Mouse (Mus musculus) stomach, embryonic 16.5 days (tissue): ENCODE results near the gene Cdv3. TPM values are rescaled to one million over a fixed set of nuclear protein-coding genes. Genes with fewer than 3 reads are reported as not detected.

Source experiments
- ATAC-seq: fragments of 200-750 bp; cut with Nextera tagmentation; 2 replicates; pipeline ENCODE4 v1.8.0; 2017; ENCODE audit warnings: moderate number of reproducible peaks, moderate TSS enrichment; ENCODE audit not compliant: insufficient read depth, low FRiP score
- H3K27ac ChIP-seq: fragments of 300-500 bp; sonication (generic); 2 replicates; pipeline ENCODE4 v1.5.1; 2014; ENCODE audit warnings: low read length
- H3K27me3 ChIP-seq: fragments of 300-500 bp; sonication (generic); 2 replicates; pipeline ENCODE4 v1.6.1; 2014; ENCODE audit warnings: low read length, control low read depth, mixed read lengths; ENCODE audit not compliant: control insufficient read depth, insufficient read depth
- H3K36me3 ChIP-seq: fragments of 300-500 bp; sonication (generic); 2 replicates; pipeline ENCODE4 v1.6.1; 2014; ENCODE audit warnings: low read length; ENCODE audit not compliant: control insufficient read depth, insufficient read depth
- H3K4me1 ChIP-seq: fragments of 300-500 bp; sonication (generic); 2 replicates; pipeline ENCODE4 v1.6.1; 2014; ENCODE audit warnings: low read length, control low read depth, mixed read lengths; ENCODE audit not compliant: control insufficient read depth, insufficient read depth
- H3K4me2 ChIP-seq: fragments of 300-500 bp; sonication (generic); 2 replicates; pipeline ENCODE4 v1.6.1; 2014; ENCODE audit warnings: low read depth, low read length, mixed read lengths
- H3K4me3 ChIP-seq: fragments of 300-500 bp; sonication (generic); replicated peaks from 2 replicates; pipeline ENCODE4 v1.5.1; 2014; ENCODE audit warnings: mild to moderate bottlenecking, low read length
- H3K9ac ChIP-seq: fragments of 300-500 bp; sonication (generic); 2 replicates; pipeline ENCODE4 v1.6.1; 2014; ENCODE audit warnings: low read length
- H3K9me3 ChIP-seq: fragments of 300-500 bp; sonication (generic); replicated peaks from 2 replicates; pipeline ENCODE4 v1.6.1; 2016; ENCODE audit warnings: low read length, control low read depth; ENCODE audit not compliant: control insufficient read depth
- WGBS: fragments of 180-500 bp; shearing (Covaris S2); extraction: QIAGEN DNeasy Blood & Tissue Kit; methylation state at CpG from one replicate; pipeline ENCODE4 v1.1.7; 2014; 5-methylcytosine and 5-hydroxymethylcytosine counted together
- polyA plus RNA-seq: library from polyadenylated mRNA; unstranded; fragments of >200 nt; fragmentation: Nextera tagmentation; extraction: Ambion mirVana; gene quantifications from 2 replicates; pipeline ENCODE4 v1.2.1, GENCODE M21; 2015

Cdv3 gene
- polyA plus RNA-seq, 1 experiment from 2014 or later, result 80.8 TPM

GRCm38 (mm10) chr9:103389261-103389660, 23.6 kb upstream of the Cdv3 start:
- 71% methylated on average over 6 of the region's 6 CpGs for WGBS
- ATAC-seq, result no peak

GRCm38 (mm10) chr9:103387011-103387653, 21.5 kb upstream of the Cdv3 start:
- H3K4me3 ChIP-seq, result no peak overlapping the region
- H3K36me3 ChIP-seq, result no peaks in the 10 kb centered on the region
- no peaks in the 10 kb centered on the region for H3K27me3 ChIP-seq
- peaks cover 7% of the 10 kb centered on the region for H3K4me1 ChIP-seq
- no peak overlapping the region for H3K9ac ChIP-seq
- no peaks in the 10 kb centered on the region for H3K9me3 ChIP-seq
- no peak overlapping the region for H3K27ac ChIP-seq
- WGBS, result 39% methylated on average over 10 of the region's 10 CpGs
- no peak for ATAC-seq
- H3K4me2 ChIP-seq, result no peak overlapping the region

More at GRCm38 (mm10) chr9:103389261-103389660, 23.6 kb upstream of the Cdv3 start:
- no peak overlapping the region for H3K4me2 ChIP-seq
- no peak overlapping the region for H3K4me3 ChIP-seq
- H3K9ac ChIP-seq, result no peak overlapping the region
- no peaks in the 10 kb centered on the region for H3K36me3 ChIP-seq
- H3K27ac ChIP-seq, result no peak overlapping the region
- H3K4me1 ChIP-seq, result peaks cover 7% of the 10 kb centered on the region
- no peaks in the 10 kb centered on the region for H3K27me3 ChIP-seq
- H3K9me3 ChIP-seq, result no peaks in the 10 kb centered on the region

- Histone ChIP-seq H3K4me3 (no peak overlapping the region), H3K9me3 (no peaks in the 10 kb centered on the region), H3K4me1 (peaks cover 7% of the 10 kb centered on the region), H3K36me3 (no peaks in the 10 kb centered on the region), H3K27ac (no peak overlapping the region), H3K27me3 (no peaks in the 10 kb centered on the region), H3K4me2 (no peak overlapping the region), H3K9ac (no peak overlapping the region)
- ATAC-seq, result no peak
- WGBS, result 31% methylated on average over 5 of the region's 5 CpGs
These were observed 20.9 kb upstream of the Cdv3 start for GRCm38 (mm10) chr9:103386573-103386972.

- H3K27ac ChIP-seq, result no peak overlapping the region
- ATAC-seq, result no peak
- 21% methylated on average over 1 of the region's 1 CpGs for WGBS
- H3K36me3 ChIP-seq, result no peaks in the 10 kb centered on the region
- peaks cover 7% of the 10 kb centered on the region for H3K4me1 ChIP-seq
- H3K27me3 ChIP-seq, result no peaks in the 10 kb centered on the region
- no peak overlapping the region for H3K4me2 ChIP-seq
- H3K9me3 ChIP-seq, result no peaks in the 10 kb centered on the region
- no peak overlapping the region for H3K9ac ChIP-seq
- H3K4me3 ChIP-seq, result no peak overlapping the region
These were observed 20.0 kb upstream of the Cdv3 start for GRCm38 (mm10) chr9:103385600-103385999.

- no peaks in the 10 kb centered on the region for H3K27me3 ChIP-seq
- H3K36me3 ChIP-seq, result no peaks in the 10 kb centered on the region
- no peak for ATAC-seq
- peaks cover 7% of the 10 kb centered on the region for H3K4me1 ChIP-seq
- H3K4me2 ChIP-seq, result no peak overlapping the region
- H3K9me3 ChIP-seq, result no peaks in the 10 kb centered on the region
- WGBS, result 71% methylated on average over 4 of the region's 4 CpGs
- no peak overlapping the region for H3K9ac ChIP-seq
- H3K27ac ChIP-seq, result no peak overlapping the region
- no peak overlapping the region for H3K4me3 ChIP-seq
These were observed 18.6 kb upstream of the Cdv3 start for GRCm38 (mm10) chr9:103384141-103384796.

GRCm38 (mm10) chr9:103383576-103383975, 17.9 kb upstream of the Cdv3 start:
- no peak for ATAC-seq
- no peak overlapping the region for H3K27ac ChIP-seq
- H3K9me3 ChIP-seq, result no peaks in the 10 kb centered on the region
- peaks cover 7% of the 10 kb centered on the region for H3K4me1 ChIP-seq
- H3K27me3 ChIP-seq, result no peaks in the 10 kb centered on the region
- no peak overlapping the region for H3K9ac ChIP-seq
- no peak overlapping the region for H3K4me2 ChIP-seq
- WGBS, result 92% methylated on average over 1 of the region's 1 CpGs
- no peaks in the 10 kb centered on the region for H3K36me3 ChIP-seq
- H3K4me3 ChIP-seq, result no peak overlapping the region

GRCm38 (mm10) chr9:103382989-103383388, 17.3 kb upstream of the Cdv3 start:
- Histone ChIP-seq H3K27me3 (no peaks in the 10 kb centered on the region), H3K9ac (no peak overlapping the region), H3K4me3 (no peak overlapping the region), H3K4me2 (no peak overlapping the region), H3K36me3 (no peaks in the 10 kb centered on the region), H3K27ac (no peak overlapping the region), H3K4me1 (peaks cover 7% of the 10 kb centered on the region), H3K9me3 (no peaks in the 10 kb centered on the region)
- WGBS, result 34% methylated on average over 6 of the region's 6 CpGs
- ATAC-seq, result no peak

- WGBS, result 91% methylated on average over 4 of the region's 4 CpGs
- no peak for ATAC-seq
- no peaks in the 10 kb centered on the region for H3K36me3 ChIP-seq
- H3K27me3 ChIP-seq, result no peaks in the 10 kb centered on the region
- no peak overlapping the region for H3K27ac ChIP-seq
- H3K4me1 ChIP-seq, result no peaks in the 10 kb centered on the region
- H3K4me2 ChIP-seq, result no peak overlapping the region
- H3K4me3 ChIP-seq, result no peak overlapping the region
- H3K9me3 ChIP-seq, result no peaks in the 10 kb centered on the region
- no peak overlapping the region for H3K9ac ChIP-seq
These were observed 14.9 kb upstream of the Cdv3 start for GRCm38 (mm10) chr9:103380566-103380965.

GRCm38 (mm10) chr9:103379199-103379598, 13.6 kb upstream of the Cdv3 start:
- Histone ChIP-seq H3K27ac (no peak overlapping the region), H3K9ac (no peak overlapping the region), H3K4me2 (no peak overlapping the region), H3K27me3 (no peaks in the 10 kb centered on the region), H3K4me3 (no peak overlapping the region), H3K9me3 (no peaks in the 10 kb centered on the region), H3K4me1 (no peaks in the 10 kb centered on the region), H3K36me3 (no peaks in the 10 kb centered on the region)
- no peak for ATAC-seq
- 60% methylated on average over 9 of the region's 9 CpGs for WGBS
